Mouse (Mus musculus) forebrain, embryonic 14.5 days (tissue): ENCODE data around the gene Angptl8. TPM values are rescaled to one million over a fixed set of nuclear protein-coding genes. Genes with fewer than 3 reads are reported as not detected.

ENCODE experiments used
- ATAC-seq: fragments of 200-750 bp; cut with Nextera tagmentation; 2 replicates; pipeline ENCODE4 v1.8.0; 2017; ENCODE audit warnings: mild to moderate bottlenecking, moderate library complexity
- DNase-seq: peaks from one replicate; pipeline ENCODE4 v3.0.0-alpha.2; 2015; ENCODE audit warnings: low spot score
- H3K27ac ChIP-seq: fragments of 300-500 bp; sonication (generic); 2 replicates; pipeline ENCODE4 v1.5.1; 2014; ENCODE audit warnings: low read depth, mild to moderate bottlenecking, control low read depth, low read length, moderate library complexity
- H3K27me3 ChIP-seq: fragments of 300-500 bp; sonication (generic); replicated peaks from 2 replicates; pipeline ENCODE4 v1.6.1; 2014; ENCODE audit warnings: low read length, control low read depth, mixed read lengths; ENCODE audit not compliant: control insufficient read depth, insufficient read depth
- H3K36me3 ChIP-seq: fragments of 300-500 bp; sonication (generic); 2 replicates; pipeline ENCODE4 v1.6.1; 2014; ENCODE audit warnings: low read length, control low read depth; ENCODE audit not compliant: control insufficient read depth, insufficient read depth
- H3K4me1 ChIP-seq: fragments of 300-500 bp; sonication (generic); 2 replicates; pipeline ENCODE4 v1.6.1; 2014; ENCODE audit warnings: antibody characterized with exemption, low read length, control low read depth; ENCODE audit not compliant: control insufficient read depth, insufficient read depth
- H3K4me2 ChIP-seq: fragments of 300-500 bp; sonication (generic); 2 replicates; pipeline ENCODE4 v1.6.1; 2014; ENCODE audit warnings: mild to moderate bottlenecking, control low read depth, low read length
- H3K4me3 ChIP-seq: fragments of 300-500 bp; sonication (generic); 2 replicates; pipeline ENCODE4 v1.5.1; 2014; ENCODE audit warnings: low read depth, low read length, control low read depth
- H3K9ac ChIP-seq: fragments of 300-500 bp; sonication (generic); 2 replicates; pipeline ENCODE4 v1.6.1; 2014; ENCODE audit warnings: mild to moderate bottlenecking, low read length, control low read depth, moderate library complexity
- H3K9me3 ChIP-seq: fragments of 300-500 bp; sonication (generic); replicated peaks from 2 replicates; pipeline ENCODE4 v1.6.1; 2016; ENCODE audit warnings: low read length, control low read depth, mixed read lengths; ENCODE audit not compliant: control insufficient read depth
- whole genome bisulfite sequencing: fragments of 180-500 bp; shearing (Covaris S2); extraction: QIAGEN DNeasy Blood & Tissue Kit; methylation state at CpG from one replicate; pipeline ENCODE4 v1.1.7; 2014; 5-methylcytosine and 5-hydroxymethylcytosine counted together
- polyA plus RNA-seq: library from polyadenylated mRNA; unstranded; fragments of >200 nt; fragmentation: Nextera tagmentation; extraction: Ambion mirVana; gene quantifications from 2 replicates; pipeline ENCODE4 v1.2.1, GENCODE M21; 2014

The Angptl8 gene
- polyA plus RNA-seq, 1 experiment from 2014 or later: not detected

GRCm38 (mm10) chr9:21803986-21804644 is 31.2 kb upstream of the Angptl8 start:
- peak; percentile 85 for DNase-seq
- 39% methylated on average over 13 of the region's 13 CpGs for WGBS
- Histone ChIP-seq H3K4me2 (no peak overlapping the region), H3K9ac (no peak overlapping the region), H3K4me3 (no peak overlapping the region), H3K27me3 (no peaks in the 10 kb centered on the region), H3K9me3 (no peaks in the 10 kb centered on the region), H3K27ac (no peak overlapping the region), H3K36me3 (no peaks in the 10 kb centered on the region), H3K4me1 (no peaks in the 10 kb centered on the region)
- ATAC-seq: peak; percentile 94

DNA sequence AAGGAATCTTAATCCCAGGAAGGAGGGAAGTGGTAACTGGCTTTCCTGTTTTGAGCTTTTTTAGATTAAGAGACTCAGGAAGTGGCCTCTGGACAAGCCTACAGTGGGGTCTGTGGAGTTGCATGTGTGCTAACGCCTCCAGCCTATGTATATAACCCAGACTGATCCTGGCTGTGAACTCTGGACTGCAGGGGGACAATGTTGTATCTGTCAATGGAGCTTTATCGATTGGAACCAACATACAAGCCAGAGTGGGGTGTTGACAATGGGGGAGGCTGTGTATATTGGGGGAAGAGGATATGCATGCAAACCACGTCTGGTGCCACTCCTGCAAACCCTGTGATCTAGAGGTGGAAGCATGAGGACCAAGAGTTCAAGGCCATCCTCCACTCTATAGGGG is 28.9 kb upstream of the Angptl8 start:
- H3K27ac ChIP-seq: no peak overlapping the region
- no peak overlapping the region for H3K9ac ChIP-seq
- no peak for ATAC-seq
- no peak overlapping the region for H3K4me3 ChIP-seq
- H3K4me2 ChIP-seq: no peak overlapping the region
- H3K9me3 ChIP-seq: no peaks in the 10 kb centered on the region
- 74% methylated on average over 3 of the region's 3 CpGs for WGBS
- no peaks in the 10 kb centered on the region for H3K36me3 ChIP-seq
- DNase-seq: no peak
- no peaks in the 10 kb centered on the region for H3K27me3 ChIP-seq
- no peaks in the 10 kb centered on the region for H3K4me1 ChIP-seq

GRCm38 (mm10) chr9:21806976-21807375 is 28.3 kb upstream of the Angptl8 start:
- 91% methylated on average over 11 of the region's 11 CpGs for WGBS
- no peaks in the 10 kb centered on the region for H3K4me1 ChIP-seq
- no peak overlapping the region for H3K9ac ChIP-seq
- H3K36me3 ChIP-seq: no peaks in the 10 kb centered on the region
- ATAC-seq (no peak), DNase-seq (no peak)
- no peak overlapping the region for H3K4me3 ChIP-seq
- H3K27ac ChIP-seq: no peak overlapping the region
- no peaks in the 10 kb centered on the region for H3K27me3 ChIP-seq
- H3K9me3 ChIP-seq: no peaks in the 10 kb centered on the region
- no peak overlapping the region for H3K4me2 ChIP-seq

- Histone ChIP-seq H3K27me3 (no peaks in the 10 kb centered on the region), H3K36me3 (no peaks in the 10 kb centered on the region), H3K4me1 (no peaks in the 10 kb centered on the region), H3K4me3 (no peak overlapping the region), H3K4me2 (no peak overlapping the region), H3K9me3 (no peaks in the 10 kb centered on the region), H3K9ac (no peak overlapping the region), H3K27ac (no peak overlapping the region)
- 59% methylated on average over 3 of the region's 3 CpGs for WGBS
- no peak for DNase-seq
- no peak for ATAC-seq
Observed at GRCm38 (mm10) chr9:21808561-21808960, 26.7 kb upstream of the Angptl8 start.

GRCm38 (mm10) chr9:21811170-21811569 is 24.1 kb upstream of the Angptl8 start:
- no peak for DNase-seq
- H3K4me3 ChIP-seq: no peak overlapping the region
- H3K27me3 ChIP-seq: no peaks in the 10 kb centered on the region
- 84% methylated on average over 5 of the region's 5 CpGs for WGBS
- no peak for ATAC-seq
- no peak overlapping the region for H3K27ac ChIP-seq
- H3K9me3 ChIP-seq: no peaks in the 10 kb centered on the region
- H3K9ac ChIP-seq: no peak overlapping the region
- 0 out of 2 replicates have a peak, but pooled peaks cover 4% of the 10 kb centered on the region for H3K36me3 ChIP-seq
- H3K4me1 ChIP-seq: no peaks in the 10 kb centered on the region
- no peak overlapping the region for H3K4me2 ChIP-seq

DNA sequence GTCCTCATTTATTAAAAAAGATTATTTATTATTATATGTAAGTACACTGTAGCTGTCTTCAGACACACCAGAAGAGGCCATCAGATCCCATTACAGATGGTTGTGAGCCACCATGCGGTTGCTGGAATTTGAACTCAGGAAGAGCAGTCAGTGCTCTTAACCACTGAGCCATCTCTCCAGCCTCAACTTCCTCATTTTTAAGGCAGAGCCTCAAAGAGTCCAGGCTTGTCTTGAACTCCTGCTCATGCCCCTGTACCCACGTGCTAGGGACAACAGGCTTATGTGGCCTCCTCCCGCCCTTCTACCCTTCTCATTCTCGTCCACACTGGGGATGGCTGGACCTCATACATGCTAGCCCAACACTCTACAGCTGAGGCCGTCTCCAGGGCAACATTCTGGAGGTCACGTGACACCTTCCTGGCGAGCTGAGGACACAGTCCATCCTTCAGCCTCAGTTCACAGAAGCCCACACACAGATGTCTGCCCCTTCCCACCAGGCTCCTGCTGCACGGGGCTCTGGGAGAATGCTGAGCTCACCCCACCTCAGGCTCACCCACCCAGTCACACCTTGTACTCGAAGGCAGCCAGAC is 18.5 kb upstream of the Angptl8 start:
- Histone ChIP-seq H3K4me1 (no peaks in the 10 kb centered on the region), H3K9me3 (no peaks in the 10 kb centered on the region), H3K9ac (no peak overlapping the region), H3K36me3 (0 out of 2 replicates have a peak, but pooled peaks cover 4% of the 10 kb centered on the region), H3K4me3 (no peak overlapping the region), H3K27me3 (no peaks in the 10 kb centered on the region), H3K27ac (no peak overlapping the region), H3K4me2 (no peak overlapping the region)
- no peak for ATAC-seq
- WGBS: 76% methylated on average over 9 of the region's 9 CpGs
- no peak for DNase-seq

GRCm38 (mm10) chr9:21818125-21818524 is 17.2 kb upstream of the Angptl8 start:
- no peaks in the 10 kb centered on the region for H3K9me3 ChIP-seq
- no peak overlapping the region for H3K27ac ChIP-seq
- no peak overlapping the region for H3K9ac ChIP-seq
- ATAC-seq (no peak), DNase-seq (no peak)
- no peaks in the 10 kb centered on the region for H3K27me3 ChIP-seq
- no peaks in the 10 kb centered on the region for H3K4me1 ChIP-seq
- H3K4me3 ChIP-seq: no peak overlapping the region
- WGBS: 77% methylated on average over 4 of the region's 4 CpGs
- H3K36me3 ChIP-seq: 0 out of 2 replicates have a peak, but pooled peaks cover 4% of the 10 kb centered on the region
- H3K4me2 ChIP-seq: no peak overlapping the region

DNA sequence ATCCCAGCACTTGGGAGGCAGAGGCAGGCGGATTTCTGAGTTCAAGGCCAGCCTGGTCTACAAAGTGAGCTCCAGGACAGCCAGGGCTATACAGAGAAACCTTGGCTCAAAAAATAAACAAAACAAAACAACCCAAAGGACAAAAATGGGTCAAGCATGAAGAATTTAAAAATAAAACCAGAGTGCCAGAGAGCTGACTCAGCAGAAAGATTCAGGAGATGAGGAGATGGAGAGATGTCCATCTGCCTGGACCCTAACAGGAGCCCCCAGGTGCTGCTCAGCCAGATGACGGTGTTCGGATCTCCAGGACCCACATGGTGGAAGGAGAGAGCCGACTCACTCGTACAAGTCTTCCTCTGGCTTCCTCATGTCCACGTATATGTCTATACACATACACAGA is 16.7 kb upstream of the Angptl8 start:
- Histone ChIP-seq H3K4me3 (no peak overlapping the region), H3K27ac (no peak overlapping the region), H3K9ac (no peak overlapping the region), H3K4me1 (no peaks in the 10 kb centered on the region), H3K9me3 (no peaks in the 10 kb centered on the region), H3K36me3 (0 out of 2 replicates have a peak, but pooled peaks cover 4% of the 10 kb centered on the region), H3K4me2 (no peak overlapping the region), H3K27me3 (no peaks in the 10 kb centered on the region)
- WGBS: 92% methylated on average over 6 of the region's 6 CpGs
- no peak for DNase-seq
- no peak for ATAC-seq

DNA sequence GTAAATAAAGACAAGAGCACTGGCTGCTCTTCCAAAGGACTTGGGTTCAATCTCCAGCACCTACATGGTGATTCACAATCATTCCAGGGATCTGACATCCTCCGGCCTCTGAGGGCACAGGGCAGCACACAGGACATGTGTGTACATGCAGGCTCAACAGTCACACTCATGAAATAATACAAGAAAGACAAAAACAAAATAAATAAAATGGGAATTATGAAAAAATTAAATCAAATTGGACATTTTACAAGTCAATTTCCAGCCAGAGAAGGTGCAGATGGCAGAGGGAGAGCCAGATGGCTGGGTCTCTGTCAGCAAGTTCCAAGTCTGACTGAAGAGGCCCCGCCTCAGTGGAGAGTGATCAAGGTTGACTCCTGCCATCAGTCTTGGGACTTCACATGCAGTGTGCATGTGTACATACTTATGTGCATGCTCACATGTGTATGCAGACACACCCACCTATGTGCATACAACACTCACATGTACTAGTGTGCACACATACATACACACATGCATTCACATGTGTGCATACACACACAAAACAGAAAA is 16.1 kb upstream of the Angptl8 start:
- Histone ChIP-seq H3K36me3 (0 out of 2 replicates have a peak, but pooled peaks cover 1% of the 10 kb centered on the region), H3K4me1 (no peaks in the 10 kb centered on the region), H3K9me3 (no peaks in the 10 kb centered on the region), H3K4me3 (no peak overlapping the region), H3K27ac (peak overlapping the region; percentile 33; the same call in 1 of the 2 replicates), H3K4me2 (no peak overlapping the region), H3K9ac (no peak overlapping the region), H3K27me3 (no peaks in the 10 kb centered on the region)
- ATAC-seq: peak; percentile 50; the same call in 1 of the 2 replicates
- DNase-seq: peak; percentile 47
- 86% methylated on average over 2 of the region's 2 CpGs for WGBS
